Mouse (Mus musculus) kidney, adult 18-20 months (tissue): ENCODE measurements around the gene Ppp1r12c.

Source experiments
- DNase-seq: peaks from one replicate; pipeline ENCODE4 v3.0.0; 2021

Gene Ppp1r12c

DNA sequence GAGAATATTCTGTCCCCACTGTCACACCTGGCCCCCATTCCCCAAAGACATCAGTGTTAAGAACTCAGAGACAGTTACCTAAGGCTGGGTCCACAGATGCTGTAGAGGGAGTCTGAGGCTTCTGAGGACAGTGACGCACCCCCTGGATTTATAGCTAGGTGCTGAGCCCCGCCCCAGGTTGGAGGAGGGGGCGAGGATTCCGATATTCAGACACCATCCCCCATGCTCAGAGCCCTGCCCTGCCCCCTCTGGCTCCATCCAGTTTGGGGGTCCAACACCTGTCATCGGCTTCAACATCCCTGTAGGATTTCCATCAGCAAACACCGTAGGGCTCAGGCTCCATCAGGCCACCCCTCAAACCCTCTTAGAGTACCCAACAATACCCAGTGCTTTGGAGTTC, 14.4 kb upstream of the Ppp1r12c start:
- DNase-seq: no peak

DNA sequence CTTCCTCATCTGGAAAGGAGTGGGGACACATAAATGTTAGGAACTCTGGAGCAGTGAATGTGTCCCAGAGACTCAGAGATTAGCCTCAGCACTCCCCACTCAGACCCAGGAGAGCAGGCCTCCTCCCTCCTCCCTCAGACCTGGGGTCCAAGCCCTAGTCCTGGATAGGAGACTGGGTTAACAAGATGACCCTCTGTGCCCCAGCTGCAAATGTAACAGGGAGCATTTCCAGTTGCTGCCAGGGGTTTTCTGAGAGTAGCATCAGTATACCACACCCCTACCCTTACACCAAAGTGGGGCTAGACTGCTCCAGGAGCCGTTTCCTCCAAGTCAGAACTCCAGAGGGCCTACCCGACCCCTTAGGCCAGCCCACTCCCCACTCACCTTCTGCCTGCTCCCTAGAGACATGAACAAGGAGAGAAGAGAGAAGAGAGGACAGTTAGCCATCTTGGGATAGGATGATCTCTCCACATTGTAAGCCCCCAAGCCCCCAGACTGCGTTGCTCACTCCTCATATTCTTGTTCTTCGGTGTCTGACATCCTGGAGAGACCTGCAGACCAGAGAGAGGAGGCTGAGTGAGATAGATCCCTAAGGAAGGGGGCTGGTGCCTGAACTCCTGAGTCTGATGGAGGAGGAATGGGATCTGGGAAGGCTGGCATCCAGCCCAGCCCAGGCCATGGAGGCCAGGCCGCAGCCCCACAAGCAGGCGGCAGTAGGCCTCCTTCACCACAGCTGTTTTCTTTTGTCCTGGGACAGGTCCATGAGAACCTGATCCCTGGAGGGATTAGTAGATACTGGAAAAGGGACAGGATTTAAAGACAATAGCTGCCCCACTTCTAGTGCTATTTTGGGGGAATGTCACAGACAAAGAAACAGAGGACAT, 12.6 kb upstream of the Ppp1r12c start:
- no peak for DNase-seq

- peak; percentile 30 for DNase-seq
Measured at GRCm38 (mm10) chr7:4513236-4513635, 11.8 kb upstream of the Ppp1r12c start.

GRCm38 (mm10) chr7:4511489-4512224, 10.2 kb upstream of the Ppp1r12c start:
- DNase-seq: no peak

DNA sequence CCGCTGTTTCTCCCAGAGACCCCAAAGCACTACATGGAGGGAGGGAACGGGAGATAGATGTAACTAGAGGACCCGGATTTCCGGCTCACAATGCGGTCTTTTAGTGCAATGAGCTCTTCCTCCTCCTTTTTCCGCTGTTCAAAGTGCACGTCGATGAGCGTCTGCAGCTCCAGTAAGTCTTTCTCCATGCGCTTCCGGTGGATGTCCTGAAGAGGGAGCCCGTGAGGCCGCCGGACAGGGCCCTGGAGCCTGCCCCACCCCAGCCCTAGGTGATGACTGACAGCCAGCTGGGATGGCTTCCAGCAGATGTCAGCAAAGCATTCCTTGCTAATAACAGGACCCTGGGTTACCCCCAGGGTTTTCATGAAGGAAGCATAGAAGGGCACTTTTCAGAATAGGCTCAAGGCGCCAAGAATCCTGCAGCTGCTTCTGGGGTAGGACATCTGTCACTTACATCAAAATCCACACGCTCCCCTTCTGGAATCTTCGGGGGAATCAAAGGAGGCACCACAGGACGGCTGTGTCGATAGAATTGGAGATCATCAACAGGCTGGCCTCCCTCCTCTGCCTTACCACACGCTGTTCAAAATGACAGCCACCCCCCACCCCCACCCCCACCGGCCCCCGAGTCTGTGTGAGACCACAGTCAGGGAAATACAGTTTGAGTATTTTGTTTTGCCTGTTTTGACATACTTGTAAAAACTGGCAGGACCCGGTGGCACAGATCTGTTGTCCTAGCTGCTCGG, 8.6 kb upstream of the Ppp1r12c start:
- DNase-seq: peak; percentile 72

DNA sequence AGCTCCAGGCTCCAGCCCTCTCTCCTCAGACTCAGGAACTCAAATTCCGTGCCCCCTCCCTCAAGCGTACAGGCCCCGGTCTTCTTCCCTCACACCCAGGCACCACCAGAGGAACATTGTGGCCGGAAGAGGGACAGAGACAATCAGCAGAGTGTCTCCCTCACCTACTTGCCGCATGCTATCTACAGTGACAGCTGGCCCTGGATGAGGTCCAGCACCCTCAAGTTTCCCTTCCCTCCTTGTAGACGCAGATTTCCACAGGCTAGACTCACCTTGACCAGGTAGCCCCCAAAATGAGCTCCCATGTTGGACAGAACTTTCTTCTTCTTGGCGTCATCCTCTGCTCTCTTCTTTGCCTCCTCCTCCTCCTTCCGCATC, 7.2 kb upstream of the Ppp1r12c start:
- DNase-seq: no peak

DNA sequence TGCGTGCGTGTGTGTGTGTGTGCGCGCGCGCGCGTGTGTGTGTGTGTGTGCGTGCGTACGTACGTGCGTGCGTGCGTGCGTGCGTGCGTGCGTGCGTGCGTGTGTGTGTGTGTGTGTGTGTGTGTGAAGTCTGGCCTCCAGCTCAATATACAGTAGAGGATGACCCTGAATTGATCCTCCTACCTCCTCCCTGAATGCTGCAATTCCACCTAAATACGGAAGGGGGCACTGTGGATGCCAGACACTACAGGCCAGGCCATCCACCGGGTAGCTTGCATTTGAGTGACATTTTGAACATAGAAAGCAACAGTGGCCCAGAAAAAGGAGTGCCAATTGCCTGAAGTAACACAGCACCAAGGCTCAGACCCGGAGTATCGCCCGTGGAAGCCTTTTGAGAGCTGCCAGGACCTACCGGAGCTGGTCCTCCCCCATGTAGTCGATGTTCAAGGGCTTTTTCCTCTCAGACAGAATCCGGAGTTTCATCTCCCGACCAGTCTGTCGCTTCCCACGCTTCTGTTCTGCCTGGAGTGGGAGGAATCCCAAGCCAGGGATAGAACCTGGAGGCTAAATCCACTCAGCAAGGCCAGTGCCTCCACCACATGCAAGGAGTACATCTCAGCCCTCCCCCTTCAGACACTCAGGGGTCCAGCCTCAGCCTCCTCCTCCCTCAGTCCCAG, 6.7 kb upstream of the Ppp1r12c start:
- no peak for DNase-seq

- DNase-seq: no peak
Measured at GRCm38 (mm10) chr7:4507220-4507619, 5.7 kb upstream of the Ppp1r12c start.

- no peak for DNase-seq
Measured at GRCm38 (mm10) chr7:4504646-4505435, 3.4 kb upstream of the Ppp1r12c start.

DNA sequence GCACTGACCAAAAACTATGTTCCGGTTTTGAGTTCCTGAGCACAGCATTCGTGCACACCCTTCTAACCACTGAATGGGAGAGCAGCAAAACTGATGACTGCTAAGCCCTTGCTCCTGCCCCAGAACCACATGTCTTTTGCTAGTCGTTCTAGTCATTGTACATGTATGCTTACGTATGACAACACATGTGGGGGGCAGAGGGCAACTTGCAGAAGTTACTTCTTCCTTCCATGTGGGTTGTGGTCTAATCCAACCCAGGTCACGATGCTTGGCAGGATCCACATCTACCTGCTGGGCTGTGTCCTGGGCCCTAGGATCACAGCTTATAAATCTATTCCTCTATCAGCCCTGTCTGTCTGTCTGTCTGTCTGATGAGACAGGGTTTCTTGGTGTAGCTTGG, 2.4 kb upstream of the Ppp1r12c start:
- DNase-seq: no peak

DNA sequence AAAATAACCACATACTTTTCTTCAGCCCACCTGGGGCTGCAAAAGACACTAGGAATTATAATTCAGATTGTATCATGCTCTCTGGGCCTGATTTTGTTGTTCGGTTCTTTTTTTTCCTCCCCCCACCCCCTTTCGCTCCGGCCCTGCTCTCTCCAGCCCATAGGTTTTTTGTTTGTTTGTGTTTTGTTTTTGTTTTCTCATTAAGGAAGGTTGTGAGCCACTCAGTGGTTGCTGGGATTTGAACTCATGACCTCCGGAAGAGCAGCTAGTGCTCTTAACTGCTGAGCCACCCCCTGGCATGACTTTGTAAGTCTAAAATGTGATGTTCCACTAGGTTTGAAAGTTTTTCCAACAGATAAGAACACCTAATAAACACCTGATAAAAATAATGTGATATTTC, 1.6 kb upstream of the Ppp1r12c start:
- no peak for DNase-seq

GRCm38 (mm10) chr7:4502421-4503090, 1.1 kb upstream of the Ppp1r12c start:
- DNase-seq: peak; percentile 35

GRCm38 (mm10) chr7:4500892-4501471, 498 bp downstream of the Ppp1r12c start:
- peak; percentile 39 for DNase-seq

DNA sequence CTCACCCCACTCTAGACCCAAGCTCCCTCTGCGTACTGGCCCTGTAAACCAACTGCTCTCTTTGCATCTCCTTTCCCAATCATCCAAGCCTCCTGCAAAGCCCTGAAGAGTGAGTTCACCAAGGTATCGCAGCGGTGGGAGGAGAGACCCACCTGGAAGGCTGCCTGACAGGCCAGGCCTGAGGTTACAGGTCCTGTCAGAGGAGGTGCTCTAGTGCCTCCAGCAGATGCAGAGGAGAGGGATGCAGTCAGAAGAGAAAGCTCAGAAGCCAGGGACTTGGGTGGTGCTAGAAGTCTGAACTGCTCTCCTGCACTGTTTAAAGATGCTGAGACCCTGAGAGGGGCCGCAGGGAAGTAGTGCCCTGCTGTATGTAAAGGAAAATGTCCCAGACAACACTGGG, 2.4 kb downstream of the Ppp1r12c start:
- no peak for DNase-seq

GRCm38 (mm10) chr7:4498251-4498650, 3.2 kb downstream of the Ppp1r12c start:
- peak; percentile 14 for DNase-seq

DNA sequence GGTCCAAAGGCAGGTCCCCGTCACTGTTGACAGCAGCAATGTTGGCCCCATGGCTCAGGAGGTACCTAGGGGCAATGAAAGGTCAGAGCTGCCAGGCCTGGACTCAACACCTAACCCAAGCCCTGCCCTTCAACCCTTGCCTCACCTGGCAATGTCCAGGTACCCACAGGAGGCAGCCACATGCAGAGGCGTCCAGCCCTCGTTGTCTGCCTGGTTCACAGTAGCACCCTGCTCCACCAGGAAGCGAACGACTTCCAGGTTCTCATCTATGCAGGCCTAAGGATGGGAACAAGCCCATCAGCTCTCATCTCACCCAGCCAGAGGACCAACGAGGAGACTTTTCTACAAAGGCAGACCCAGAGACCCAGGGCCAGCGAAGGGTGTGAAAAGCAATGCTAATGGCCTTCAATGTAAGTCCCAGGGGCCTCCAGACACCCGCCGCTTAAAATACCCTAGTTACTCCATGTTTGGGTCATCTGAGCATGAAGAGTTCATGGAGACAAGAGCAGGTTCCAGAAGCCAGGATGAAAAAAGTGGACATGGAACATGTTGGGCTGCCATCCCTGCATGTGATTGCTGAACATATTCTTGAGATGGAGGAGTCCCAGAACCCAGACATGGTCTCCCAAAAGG, 4.1 kb downstream of the Ppp1r12c start:
- no peak for DNase-seq

DNA sequence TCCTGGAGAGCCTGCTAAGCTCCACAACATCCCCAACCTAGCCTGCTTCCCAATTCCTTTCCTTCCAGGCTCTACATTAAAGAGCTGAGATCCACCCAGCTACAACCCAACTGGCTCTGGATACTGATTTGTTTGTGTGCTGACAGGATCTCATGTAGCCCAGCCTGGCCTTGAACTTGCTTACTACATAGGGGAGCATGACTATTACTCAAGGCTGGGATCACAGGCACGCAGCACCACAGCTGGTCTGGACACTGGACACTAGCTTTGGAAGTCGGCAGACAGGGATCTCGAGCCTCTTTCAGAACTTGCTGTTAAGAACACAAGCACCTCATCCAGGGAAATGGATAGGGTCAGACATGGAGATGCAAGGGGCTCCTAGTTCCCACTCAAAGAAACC, 5.0 kb downstream of the Ppp1r12c start:
- DNase-seq: no peak

DNA sequence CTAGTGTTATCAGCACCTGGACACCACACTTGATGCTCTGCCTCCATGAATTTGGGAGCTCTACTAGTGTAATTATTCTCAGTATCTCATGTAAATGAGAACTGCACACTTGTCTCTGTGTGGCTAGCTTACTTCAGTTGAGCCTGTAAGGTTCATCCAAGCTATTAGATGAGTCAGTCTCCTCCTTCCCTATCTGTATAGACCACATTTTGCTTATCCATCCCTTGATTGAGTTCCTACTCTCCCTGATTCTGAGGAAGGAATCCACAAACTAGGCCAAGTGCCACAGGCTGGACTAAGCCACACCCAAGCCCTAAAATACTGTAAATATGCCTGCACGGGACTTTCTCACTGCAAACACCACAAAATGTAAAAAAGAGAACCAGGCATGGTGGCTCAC, 7.5 kb downstream of the Ppp1r12c start:
- no peak for DNase-seq

- no peak for DNase-seq
Measured at GRCm38 (mm10) chr7:4492284-4493224, 8.9 kb downstream of the Ppp1r12c start.
